Mouse (Mus musculus) ovary, postnatal 10 days (tissue): ENCODE measurements around the gene Lclat1.

Experiments
- DNase-seq: peaks from one replicate; pipeline ENCODE4 v3.0.0; 2022; ENCODE audit warnings: low spot score

Gene Lclat1

DNA sequence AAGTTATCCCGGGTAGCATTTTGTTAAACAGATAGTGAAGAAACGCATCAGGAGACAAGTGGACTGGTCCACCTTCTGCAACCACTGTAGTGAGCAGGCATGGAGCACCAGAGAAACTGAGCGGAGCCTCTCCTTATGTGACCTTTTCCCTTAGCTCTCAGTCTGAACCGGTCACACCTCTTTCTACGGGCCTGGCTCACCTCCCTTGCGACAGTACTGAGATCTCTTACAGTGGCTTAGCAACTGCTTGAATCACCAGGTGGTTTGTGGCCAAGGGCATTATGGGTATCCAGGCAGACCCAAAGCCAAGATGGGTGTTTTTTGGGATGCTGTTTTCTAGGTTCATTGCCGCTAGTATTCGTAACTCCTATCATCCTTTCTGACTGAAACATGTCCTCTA is 16.4 kb upstream of the Lclat1 start:
- no peak for DNase-seq

DNA sequence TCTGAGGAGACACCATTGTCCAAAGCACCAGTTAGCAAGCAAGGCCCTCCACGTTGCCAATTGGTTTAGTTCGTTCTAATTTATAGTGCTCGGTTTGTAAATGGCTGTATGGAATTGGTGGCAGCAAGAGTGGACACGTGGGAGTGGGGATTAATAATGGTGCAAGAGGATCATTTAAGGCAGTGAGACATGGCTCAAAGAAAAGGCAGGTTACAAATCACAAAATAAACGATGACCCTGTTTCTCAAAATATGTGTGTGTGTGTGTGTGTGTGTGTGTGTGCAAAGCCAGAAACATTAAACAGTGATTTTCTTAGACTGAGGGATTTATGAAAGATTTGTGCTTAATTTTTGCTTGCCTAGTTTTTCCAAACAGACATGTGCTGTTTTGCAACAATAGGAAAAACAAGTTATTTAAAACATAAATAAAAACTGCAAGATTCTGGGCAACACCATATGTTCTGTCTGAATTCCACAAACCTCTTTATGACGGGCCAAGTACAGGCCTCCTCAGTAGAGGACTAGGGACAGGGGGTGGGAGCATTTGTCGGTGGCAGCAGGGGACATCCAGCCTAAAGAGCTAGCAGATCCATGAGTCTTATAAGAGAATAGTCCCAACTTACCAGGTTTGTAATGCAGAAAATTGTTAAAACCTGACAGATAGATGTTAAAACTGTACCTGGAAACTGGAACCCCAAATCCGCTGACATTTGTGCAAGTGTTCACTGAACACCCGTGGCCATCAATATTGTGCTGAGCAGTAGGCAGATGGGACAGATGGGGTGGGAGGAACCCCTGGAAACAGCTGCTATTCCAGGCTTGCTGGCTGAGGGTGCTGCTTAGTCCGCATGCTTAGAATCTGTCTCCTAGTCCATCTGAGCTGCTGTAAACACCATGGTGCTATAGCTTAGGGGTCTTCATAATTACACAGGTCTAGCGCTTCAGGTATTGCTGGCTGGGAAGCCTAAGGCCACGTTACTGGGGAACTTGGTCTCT is 15.4 kb upstream of the Lclat1 start:
- DNase-seq: no peak

DNA sequence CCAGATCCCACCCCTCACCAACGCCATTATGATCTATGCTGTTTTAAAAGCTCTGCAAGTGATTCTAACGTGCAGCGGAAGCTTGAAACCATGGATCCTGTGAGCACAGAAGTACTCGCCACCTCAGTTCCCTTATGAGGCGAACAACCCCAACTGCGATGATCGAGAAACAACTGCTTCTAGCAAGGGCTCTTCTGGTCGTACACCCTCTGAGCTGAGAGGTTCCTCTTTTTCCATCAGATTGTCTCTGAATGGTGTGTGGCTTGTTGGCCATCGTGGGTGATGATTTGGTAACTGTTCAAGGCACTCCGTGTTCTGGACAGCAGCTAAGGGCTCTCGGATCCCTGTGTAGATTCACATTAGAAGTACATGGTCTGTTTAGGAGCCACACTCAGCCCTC is 12.7 kb upstream of the Lclat1 start:
- DNase-seq: no peak

DNA sequence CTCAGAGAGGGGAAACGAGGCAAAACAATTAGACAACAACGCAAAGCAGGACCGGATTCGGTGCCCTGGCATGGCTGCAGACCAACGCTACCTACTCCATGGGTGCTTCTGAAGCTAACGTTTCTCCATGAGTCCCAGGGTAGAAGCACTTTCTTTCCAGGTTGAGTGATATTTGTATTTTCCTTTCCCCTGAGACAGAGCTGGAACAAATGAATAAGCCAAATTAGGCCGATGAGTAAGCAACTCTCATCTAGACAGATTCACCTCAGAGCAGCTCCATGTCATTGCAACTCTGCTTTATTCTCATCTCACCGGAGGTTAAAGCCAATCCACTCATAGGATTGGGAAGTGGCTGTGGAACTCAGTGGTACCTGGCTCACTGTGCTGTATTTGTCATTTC is 12.2 kb upstream of the Lclat1 start:
- DNase-seq: no peak

DNA sequence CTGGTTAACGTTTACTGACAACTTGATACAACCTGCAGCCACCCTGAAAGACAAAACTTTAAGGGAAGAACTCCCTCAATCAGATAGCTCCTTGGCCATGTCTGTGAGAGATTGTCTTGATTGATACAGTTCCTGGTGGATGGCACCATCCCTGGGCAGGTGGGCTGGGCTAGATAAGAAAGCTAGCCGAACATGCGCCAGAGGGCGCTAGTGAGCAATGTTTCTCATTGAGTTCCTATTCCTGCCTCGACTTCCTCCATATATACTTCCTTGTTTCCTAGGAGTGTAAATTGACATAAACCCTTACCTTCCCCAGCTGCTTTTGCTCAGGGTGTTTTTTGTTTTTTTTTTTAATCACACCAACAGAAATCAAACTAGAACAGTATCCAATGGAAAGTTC is 11.3 kb upstream of the Lclat1 start:
- no peak for DNase-seq

DNA sequence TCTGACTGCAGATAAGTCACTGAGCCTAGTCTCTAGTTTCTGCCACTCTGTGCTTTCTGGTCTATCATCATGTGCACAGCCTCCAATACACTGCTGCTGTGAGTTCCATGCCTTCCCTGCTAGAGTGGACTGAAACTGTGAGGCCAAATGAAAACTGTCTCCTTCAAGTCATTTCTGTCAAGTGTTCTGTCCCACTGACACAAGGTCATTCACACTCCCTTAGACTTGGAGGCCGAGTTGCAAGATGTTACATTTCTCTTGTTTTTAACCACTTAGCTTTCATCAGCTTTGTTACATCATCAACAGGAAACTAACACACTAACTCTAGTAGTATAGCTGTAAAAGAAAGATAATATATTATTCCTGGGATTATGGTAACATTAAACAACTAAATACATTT is 9.1 kb upstream of the Lclat1 start:
- DNase-seq: no peak

DNA sequence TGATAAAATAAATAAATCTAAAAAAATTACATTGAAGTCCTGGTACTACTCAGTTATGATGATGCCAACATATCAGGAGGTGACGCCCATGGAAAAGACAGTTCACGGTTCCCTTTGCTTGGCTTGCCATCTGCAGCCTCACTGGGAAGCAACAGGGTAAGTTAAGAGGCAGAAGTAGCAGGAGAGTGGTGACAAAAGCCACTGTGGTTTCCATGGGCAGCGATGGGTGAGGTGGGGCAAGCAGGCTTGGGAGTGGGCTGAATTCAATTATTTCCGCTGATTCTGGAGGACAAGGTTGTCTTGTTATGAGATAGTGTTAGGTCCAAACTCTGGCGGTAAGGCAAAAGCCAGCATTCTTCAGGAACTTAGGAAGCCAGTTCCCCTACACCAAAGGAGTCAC is 7.4 kb upstream of the Lclat1 start:
- no peak for DNase-seq

DNA sequence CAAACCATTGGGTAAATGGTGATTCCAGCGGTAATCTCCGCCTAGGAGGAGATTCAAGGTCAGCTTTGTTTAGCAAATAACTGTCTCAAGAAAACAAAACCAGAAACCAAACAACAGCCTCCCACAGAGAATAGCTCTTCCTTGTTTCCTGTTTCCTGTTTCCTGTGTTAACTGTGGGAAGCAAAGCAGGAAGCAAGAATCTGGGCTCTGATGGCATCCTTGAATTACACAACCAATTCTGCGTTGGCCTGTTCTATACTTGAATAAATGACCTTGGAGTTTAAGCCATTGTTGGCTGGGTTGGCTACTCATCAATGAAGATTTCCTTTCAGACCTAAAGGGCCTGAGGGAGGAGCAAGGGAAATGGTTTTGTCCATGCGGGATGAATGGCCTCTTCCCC is 5.2 kb upstream of the Lclat1 start:
- DNase-seq: no peak

DNA sequence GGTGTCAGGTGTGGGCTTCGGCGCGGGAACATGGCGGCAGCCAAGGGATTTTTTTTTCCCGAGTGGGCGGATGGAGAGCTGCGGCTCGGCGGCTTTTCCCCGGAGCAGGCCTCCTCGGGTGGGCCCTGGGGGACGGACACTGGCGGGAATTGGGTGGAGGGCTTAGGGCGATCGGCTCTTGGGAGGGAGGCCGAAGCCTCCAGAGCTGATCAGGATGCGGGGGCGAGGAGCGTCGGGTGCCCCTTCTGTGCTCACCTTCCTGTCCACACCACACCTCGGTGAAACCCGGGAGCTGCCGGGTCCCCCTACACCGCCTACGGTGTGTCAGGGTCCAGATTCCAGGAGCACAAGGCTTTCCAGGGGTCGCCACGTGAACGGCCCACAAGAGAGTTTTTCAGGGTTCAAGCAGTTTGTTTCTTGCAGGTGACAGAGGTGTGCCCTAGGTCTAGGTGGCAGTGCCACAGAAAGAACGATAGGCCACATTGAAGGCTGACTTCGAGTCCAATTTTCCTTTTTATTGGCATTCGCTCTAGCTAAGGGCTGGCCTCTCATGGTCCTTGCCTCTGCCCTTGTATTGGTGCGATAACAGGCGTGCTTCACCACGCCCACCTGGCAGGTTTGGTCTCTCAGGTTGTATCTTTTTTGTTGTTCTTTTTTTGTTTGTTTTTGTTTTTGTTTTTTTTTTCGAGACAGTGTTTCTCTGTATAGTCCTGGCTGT is 544 bp downstream of the Lclat1 start:
- no peak for DNase-seq

DNA sequence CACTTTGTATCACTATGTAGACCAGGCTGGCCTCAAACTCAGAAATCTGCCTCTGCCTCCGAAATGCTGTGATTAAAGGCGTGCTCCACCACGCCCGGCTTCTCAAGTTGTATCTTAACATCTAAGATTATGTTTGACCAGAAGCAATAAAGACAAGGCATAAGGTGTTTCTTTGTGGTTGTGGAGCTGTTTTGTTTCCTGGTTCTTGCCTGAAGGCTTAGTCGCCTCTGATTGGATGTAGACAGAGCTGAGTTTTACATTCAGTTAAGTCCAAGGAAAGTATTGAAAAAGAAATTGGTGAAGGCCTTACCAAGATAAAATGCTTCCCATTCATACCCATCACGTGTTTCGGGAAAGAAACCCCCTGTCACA is 1.1 kb downstream of the Lclat1 start:
- DNase-seq: no peak

DNA sequence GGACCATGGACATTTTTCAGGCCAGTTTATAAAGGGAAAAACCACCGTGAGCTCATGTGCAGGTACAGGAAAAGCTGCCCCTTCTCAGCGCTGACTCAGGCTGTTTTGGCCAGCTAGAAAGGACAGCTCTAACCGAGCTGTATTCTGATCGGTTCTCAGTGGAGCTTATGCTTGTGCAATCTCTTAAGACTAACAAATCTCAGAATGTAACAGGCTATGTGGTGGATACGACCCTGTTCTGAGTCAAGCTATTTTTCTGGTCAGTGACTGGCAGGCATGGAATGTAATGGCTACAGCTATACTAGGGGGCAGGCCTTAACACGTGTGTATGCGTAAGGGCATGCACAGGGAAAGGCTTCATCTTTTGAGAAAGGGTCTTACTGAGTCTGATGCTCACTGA is 4.3 kb downstream of the Lclat1 start:
- no peak for DNase-seq

DNA sequence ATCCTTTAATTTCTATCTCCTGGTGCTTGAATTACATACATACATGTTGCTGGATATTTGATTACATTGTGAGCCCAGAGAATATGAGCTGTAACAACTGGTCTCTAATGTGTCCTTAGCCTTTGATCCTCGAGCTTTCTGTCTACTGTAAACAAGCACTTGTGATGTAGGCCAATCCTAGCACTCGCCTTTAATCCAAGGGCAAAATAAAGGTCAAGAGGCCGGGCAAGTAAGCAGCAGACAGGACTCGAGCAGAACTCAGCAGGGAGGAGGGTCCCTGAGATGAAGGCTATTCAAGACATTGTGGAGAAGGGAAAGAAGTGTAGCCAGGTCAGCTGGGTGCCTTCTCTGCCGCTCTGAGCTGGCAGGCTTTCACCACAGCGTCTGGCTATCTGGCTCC is 4.8 kb downstream of the Lclat1 start:
- DNase-seq: no peak

DNA sequence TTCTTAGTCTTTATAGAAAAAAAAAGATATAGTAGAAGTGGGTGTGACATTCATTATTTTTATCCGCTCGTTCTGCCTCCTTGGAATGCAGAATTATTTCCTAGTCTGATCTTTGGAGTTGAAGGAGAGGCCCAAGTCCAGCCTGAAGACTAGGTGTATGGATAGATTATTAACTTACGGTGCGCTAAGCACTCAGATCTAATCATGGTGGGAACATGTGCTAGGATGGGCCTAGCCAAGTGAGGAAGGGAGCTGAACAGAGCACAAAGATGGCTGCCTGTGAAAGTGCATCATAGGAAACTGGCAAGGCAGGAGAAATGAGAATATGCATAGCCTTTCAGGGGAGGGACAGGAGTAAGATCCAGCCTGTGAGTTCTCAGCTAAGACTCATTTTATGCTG is 5.4 kb downstream of the Lclat1 start:
- no peak for DNase-seq

DNA sequence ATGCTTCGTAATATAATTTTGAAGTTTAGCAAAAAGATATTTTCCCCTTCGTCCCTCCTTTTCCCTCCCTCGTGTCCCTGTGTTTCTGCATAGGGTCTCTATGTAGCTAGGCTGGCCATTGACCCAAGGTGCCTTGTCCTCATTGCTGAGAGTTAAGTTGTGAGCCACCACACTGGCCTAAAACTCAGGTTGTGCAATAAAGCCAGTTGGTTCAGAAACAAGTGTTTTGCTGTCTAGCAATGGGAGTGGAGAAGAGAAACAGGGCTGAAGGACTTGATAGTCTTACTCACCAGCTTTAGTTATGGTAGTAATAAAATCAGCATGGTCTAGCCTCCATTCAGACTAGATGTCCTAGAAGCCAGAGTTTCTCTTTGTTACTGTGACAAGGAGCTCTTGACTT is 10.3 kb downstream of the Lclat1 start:
- no peak for DNase-seq

DNA sequence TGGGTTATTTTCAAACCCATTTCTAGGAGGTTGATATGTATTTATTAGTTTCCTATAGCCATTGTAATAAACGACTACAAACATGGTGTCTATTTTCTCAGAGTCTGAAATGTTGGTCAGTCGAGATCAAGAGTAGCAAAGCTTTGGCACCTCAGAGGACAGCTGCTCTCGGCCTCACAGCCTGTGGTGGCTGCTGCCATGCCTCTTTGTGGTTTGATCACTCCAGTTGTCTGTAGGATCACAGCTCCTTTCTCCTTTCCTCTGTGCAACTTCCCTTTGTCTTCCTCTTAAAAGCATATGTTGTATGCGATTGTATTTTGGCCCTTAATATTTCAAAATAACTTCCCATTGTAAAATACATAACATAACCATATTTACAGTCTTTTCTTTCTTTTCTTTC is 10.9 kb downstream of the Lclat1 start:
- DNase-seq: no peak

DNA sequence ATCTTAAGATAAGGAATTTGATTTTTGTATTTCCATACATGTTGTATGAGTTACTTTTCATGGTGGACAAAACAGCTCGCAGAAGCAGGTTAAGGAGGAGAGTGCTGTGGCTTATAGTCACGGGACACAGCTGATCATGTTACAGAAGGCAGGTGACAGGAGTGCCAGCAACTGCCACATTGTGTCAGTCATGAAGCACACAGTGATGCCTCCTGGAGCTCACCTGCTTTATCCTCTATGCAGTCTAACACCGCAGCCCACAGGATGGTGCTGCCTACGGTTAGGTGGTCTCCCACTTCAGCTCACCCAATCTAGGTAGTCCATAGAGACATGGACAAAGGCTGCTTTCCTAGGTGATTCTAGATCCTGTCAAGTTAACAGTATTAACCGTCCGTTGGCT is 11.4 kb downstream of the Lclat1 start:
- no peak for DNase-seq

DNA sequence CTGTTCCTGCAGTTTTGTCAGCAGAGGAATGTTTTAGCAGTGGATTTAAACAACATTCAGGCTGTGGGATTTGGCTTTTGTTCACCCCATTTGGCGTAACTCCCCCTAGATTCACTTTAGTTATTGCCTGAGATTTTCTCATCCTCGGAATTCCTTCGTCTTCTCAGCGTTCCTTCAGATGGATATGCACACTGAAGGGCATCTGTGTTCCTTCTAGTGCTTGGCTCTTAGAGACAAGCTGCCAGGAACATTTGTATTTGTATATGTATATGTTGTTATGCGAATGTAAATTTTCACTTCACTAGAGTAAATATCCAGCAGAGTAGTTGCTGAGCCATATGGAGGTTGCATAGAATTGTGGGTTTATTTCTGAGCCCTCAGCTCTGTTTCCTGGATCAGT is 12.8 kb downstream of the Lclat1 start:
- no peak for DNase-seq

DNA sequence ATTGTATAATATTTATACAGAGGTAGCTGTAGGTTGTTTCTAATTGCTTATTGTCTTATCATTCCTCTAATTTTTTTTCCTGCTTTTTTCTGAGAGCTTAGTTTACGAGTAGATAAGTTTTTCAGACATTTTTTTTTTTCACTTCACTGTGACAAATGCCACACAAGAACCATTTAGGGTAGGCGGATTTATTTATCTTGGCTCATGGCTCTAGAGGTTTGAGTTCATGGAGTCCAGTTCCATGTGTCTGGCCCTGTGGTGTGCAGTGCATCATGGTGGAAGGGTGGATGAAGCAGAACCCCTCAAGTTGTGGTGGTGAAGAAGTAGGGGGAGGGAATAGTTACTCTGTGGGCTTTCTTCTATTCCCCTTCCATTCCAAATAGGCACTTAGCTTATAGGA is 13.9 kb downstream of the Lclat1 start:
- no peak for DNase-seq

DNA sequence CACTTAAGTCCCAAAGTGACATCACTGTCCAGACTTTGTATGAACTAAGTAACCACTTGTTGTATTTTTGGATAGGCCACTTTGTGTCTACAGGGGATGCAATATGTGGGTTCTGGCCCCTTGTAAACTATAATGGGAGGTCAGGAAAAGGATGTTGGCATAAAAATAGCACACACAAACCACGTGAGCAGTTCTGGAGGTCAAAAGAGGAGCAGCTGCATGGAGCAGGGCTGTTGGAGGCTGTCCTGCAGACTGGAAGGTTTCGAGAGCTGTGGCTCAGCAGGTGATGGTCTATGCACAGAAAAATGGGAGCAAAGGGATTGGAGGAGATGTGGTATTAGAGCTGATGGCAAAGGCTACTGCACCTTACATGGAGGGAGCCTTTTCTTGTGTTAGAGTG is 18.6 kb downstream of the Lclat1 start:
- no peak for DNase-seq

DNA sequence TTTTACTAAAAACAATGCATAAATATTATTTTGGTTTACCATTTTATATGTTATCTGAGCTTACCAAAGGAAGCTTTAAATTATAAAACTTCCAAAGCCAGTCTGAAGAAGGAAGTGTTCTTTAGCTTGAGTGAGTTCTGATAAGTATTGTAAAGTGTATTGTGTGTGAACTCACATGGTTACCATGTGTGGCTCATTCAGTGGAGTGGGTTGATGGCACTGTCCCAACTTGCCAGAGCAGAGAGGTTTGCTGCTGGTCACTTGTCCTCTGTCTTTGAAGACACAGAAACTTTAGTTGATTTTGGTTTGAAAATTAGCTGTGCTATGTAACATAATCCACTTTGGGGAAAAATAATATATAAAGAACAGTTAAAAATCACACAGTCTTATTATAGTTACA is 19.1 kb downstream of the Lclat1 start:
- DNase-seq: no peak

DNA sequence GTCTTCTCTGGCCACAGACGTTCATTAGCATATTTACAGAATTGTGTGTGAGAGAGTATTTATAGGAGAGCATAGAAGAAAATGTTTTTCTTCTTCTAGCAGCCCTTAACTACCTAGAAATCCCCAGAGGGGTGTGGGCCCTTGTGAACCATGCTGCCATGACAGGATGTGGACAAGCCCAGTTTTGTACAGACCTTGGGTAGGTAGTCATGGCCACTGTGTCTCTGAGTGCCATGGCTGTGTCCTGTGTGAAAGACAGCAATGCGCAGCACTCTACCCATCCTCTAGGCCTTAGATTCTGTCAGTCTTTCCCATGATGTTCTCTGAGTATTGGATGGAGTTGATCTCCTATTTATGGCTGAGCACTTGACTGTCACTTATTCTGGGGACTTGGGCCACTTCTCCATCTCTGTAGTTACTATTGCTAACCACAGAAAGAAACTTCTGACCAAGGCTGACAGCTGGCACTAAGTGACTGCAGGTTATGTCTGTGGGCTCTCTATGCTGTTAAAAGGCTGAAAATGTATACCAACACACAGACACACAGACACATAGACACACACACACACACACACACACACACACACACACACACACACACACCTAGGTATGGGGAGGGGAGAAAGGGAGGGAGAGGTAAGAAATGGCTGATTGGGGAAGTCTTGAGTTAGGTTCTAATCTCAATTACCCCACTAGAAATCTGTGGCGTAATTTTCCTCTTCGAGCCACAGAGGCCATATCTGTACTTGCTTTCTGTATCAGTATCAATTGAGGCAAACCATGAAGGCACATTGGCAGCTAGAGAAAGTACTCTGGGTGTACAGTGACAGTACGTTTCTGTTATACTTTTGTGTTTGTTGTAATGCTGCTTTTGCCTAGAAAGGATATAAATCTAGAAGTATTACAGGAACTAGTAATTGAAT is 29.0 kb downstream of the Lclat1 start:
- DNase-seq: no peak

DNA sequence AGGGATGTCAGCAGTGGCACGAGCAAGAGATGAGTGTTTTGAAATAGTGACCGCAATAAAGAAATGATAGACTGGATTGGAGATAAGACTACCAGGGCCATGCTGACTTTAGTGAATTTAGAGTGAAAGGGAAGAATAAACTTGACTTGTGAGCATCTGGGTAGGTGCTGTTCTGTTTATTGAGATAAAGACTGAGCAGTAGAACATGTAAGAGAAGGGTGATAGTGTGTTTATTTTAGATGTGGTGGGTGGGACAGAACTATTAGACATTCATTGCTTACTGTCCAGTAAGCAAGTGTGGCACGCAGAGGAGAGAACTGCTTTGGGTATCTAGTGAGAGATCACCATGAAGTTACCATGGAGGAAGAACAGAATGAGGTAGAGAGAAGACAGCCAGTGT is 30.4 kb downstream of the Lclat1 start:
- DNase-seq: no peak

DNA sequence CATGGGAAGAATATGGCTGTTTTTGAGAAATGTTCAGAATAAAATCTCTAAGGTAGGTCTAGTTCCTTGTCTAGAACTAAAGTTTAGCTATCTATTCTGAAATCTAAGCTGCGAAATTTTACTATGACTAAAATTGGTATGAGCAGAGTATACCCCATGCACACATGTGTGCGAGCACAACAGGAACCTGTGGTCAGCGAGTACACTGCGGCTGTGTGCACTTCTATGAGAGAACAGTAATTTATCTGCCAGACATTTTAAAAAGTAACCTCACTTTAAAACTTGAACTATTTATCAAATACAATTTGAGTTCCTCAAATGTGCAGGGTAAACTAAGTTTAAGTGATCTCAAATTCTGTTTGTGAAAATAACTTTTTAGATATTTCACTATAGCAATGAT is 34.2 kb downstream of the Lclat1 start:
- DNase-seq: no peak
